Mouse (Mus musculus) lung, postnatal 10 days (tissue): ENCODE data around the gene AC124502.3.
A peak's percentile ranks its signal among the peaks of the same experiment; 100 is the strongest.

Source experiments
- DNase-seq: peaks from one replicate; pipeline ENCODE4 v3.0.0; 2021

AC124502.3 gene

GRCm38 (mm10) chr19:5060365-5061330, 22.0 kb downstream of the AC124502.3 start:
- peak; percentile 91 for DNase-seq

GRCm38 (mm10) chr19:5062041-5062440, 23.4 kb downstream of the AC124502.3 start:
- DNase-seq, result no peak

- peak; percentile 50 for DNase-seq
Observed at GRCm38 (mm10) chr19:5062446-5062845, 23.8 kb downstream of the AC124502.3 start.

GRCm38 (mm10) chr19:5065104-5065503, 26.4 kb downstream of the AC124502.3 start:
- peak; percentile 50 for DNase-seq

- DNase-seq, result peak; percentile 49
Observed at GRCm38 (mm10) chr19:5067040-5067799, 28.5 kb downstream of the AC124502.3 start.

- DNase-seq, result peak; percentile 88
Observed at GRCm38 (mm10) chr19:5067867-5068569, 29.3 kb downstream of the AC124502.3 start, which contains the start of gene Cd248. TSS of gene Cd248 (plus strand) at chr19:5068078.

- DNase-seq, result no peak
Observed at GRCm38 (mm10) chr19:5068570-5069234, 30.0 kb downstream of the AC124502.3 start.

- no peak for DNase-seq
Observed at GRCm38 (mm10) chr19:5069486-5069885, 30.8 kb downstream of the AC124502.3 start.

- no peak for DNase-seq
Observed at GRCm38 (mm10) chr19:5069978-5070377, 31.3 kb downstream of the AC124502.3 start.

GRCm38 (mm10) chr19:5071077-5071476, 32.4 kb downstream of the AC124502.3 start:
- no peak for DNase-seq

- DNase-seq, result peak; percentile 93
Observed at GRCm38 (mm10) chr19:5071545-5072369, 33.1 kb downstream of the AC124502.3 start.

GRCm38 (mm10) chr19:5072389-5073019, 33.8 kb downstream of the AC124502.3 start:
- DNase-seq, result peak; percentile 67

- DNase-seq, result peak; percentile 72
Observed at GRCm38 (mm10) chr19:5073028-5073427, 34.3 kb downstream of the AC124502.3 start.

GRCm38 (mm10) chr19:5073518-5073917, 34.8 kb downstream of the AC124502.3 start:
- DNase-seq, result no peak

GRCm38 (mm10) chr19:5079279-5079678, 40.6 kb downstream of the AC124502.3 start:
- no peak for DNase-seq

GRCm38 (mm10) chr19:5082005-5082404, 43.3 kb downstream of the AC124502.3 start:
- no peak for DNase-seq

GRCm38 (mm10) chr19:5082596-5082995, 43.9 kb downstream of the AC124502.3 start:
- DNase-seq, result no peak

GRCm38 (mm10) chr19:5083961-5084833, 45.5 kb downstream of the AC124502.3 start:
- no peak for DNase-seq

GRCm38 (mm10) chr19:5084834-5085144, 46.1 kb downstream of the AC124502.3 start:
- no peak for DNase-seq
